Mouse (Mus musculus) G1E-ER4 (cell line): ENCODE data around the gene Sptbn4. TPM values are rescaled to one million over a fixed set of nuclear protein-coding genes. Genes with fewer than 3 reads are reported as not detected.

ENCODE experiments used
- GATA1 ChIP-seq: IDR thresholded peaks from one replicate; pipeline ENCODE4 v1.8.0; 2012; ENCODE audit warnings: low read length, inconsistent platforms
- polyA plus RNA-seq: library from polyadenylated mRNA; stranded (reverse); fragments of >175 nt; gene quantifications from 2 replicates; pipeline ENCODE4 v1.2.3, GENCODE M21; 2012

Sptbn4 gene
- polyA plus RNA-seq, 1 experiment = 0.67 TPM

DNA sequence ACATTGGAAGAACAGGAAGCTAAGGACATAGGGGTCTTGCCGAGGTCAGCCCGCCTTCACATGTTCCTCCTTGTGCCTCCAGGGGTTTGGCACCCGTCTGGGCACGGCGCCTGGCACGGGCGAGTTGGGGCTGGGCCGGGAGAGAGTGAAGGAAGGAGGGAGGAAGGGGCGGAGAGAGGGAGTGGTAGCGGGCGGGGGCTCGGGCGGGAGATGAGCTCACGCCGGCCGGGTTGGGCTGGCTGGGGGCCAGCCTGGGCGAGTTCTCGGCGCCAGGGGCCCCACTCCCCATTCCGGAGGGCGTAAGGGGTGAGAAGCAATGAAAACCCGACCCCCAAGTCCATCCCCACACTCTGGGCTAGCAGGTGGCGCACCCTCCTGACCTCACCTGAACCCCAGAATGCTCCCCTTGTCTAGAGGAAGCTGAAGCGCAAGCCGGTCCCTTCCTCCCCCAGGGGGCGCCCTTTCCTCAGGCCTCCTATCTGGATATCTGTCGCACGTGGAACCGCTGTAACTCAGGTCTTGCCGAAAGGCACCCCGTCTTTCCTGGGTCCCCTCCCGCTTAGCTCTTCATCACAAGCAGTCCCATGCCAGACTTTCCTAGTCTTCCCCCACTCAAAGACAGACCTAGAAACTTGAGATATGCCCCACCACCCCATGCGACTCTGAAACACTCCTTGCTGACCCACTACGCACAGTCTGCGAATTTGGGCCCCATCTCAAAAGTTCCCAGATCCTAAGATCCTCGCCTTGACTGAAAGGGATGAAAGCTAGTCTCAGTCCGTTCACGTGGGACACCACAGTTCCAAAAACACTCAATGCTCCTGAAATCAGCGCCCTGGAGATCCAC, 114.9 kb downstream of the Sptbn4 start:
- no peak for TF ChIP-seq GATA1

DNA sequence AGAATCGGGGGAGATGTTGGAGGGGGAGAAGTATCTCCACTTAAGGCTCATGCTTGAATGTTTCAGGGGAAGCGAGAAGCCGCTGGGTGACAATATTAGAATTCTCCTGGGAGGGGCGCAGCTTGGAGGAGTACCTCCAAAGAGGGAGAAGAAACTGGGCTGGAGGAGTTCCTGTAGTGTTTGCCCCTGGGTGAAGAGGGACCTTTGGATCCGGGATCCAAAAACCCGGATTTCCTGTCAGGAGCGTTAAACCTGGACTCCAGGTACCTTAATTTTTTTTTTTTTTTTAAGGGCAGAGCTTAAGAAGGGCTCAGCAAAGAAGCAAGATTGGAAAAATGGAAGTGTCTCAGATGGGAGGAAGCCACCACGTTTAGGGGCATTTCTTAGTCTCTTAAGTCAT, 115.6 kb downstream of the Sptbn4 start:
- no peak for TF ChIP-seq GATA1

DNA sequence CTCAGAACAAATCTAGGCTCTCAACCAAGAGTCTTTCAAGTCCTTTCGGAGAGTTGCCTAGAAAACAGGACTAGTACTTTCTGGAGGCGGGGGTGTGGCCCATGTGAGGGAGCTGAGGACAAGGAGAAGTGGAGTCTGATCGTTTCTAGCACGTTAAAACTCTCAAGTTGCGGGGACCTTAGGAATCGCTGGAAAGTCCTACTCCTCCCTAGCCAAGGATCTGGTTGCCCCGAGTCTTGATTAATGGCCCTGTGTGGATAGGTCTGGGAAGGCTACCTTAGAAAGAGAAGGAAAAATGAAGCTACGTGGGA, 116.0 kb downstream of the Sptbn4 start:
- TF ChIP-seq GATA1 = no peak

DNA sequence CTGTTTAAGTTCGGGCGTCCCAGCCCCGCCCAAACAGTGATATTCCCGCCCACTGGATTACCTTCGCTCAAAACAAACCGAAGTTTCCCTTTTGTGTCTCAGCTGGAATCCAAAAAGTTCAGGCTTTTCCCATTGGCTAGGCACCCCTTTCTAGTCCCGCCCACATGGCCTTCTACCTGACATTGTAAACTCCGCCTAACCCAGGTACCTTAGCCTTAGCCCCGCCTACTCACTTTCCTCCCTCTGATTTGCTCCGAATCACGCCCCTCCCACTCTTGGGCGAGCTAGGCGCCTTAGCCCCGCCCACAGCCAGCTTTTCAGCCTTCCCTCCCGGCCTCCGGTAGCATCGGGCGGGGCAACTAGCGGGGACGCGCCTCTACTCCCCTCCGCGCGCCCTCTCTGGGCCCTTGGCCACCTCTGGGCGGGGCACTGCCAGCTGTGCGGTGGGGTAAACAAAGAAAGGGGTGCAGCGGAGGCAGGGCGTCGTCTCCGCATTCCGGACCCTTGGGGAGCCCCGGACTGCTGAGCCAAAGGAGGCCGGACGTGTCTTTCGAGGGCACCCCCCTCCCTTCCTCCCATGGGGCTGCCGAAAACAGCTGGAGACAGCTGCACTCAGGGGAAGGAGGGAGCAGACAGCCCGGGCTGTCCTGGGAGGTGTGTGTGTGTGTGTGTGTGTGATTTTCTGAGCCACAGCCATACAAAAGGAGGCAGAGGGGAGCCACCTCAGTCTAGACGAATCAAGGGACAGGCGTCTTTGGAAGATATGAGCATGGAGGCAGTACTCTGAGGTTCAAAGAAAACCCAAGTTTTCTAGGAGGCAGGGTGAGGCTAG, 116.6 kb downstream of the Sptbn4 start:
- no peak for TF ChIP-seq GATA1

DNA sequence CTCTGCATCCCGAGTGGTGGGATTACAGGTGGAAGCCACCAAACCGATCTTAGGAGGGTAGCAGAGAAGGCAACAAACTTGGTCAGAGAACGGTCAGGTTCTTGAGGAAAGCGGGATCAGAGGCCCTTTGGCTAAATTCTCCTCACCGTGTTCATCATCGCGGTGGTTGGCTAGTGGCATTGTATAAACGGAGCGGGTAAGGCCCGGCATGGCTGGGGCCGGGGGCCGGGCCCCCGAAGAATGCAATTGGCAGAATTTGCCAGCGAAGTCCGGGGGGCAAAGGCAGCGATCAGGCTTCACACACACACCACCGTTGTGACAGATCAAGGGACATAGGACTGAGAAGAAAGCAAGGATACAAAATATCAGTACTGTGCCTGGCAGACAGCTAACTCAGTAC, 117.5 kb downstream of the Sptbn4 start:
- TF ChIP-seq GATA1 = no peak

DNA sequence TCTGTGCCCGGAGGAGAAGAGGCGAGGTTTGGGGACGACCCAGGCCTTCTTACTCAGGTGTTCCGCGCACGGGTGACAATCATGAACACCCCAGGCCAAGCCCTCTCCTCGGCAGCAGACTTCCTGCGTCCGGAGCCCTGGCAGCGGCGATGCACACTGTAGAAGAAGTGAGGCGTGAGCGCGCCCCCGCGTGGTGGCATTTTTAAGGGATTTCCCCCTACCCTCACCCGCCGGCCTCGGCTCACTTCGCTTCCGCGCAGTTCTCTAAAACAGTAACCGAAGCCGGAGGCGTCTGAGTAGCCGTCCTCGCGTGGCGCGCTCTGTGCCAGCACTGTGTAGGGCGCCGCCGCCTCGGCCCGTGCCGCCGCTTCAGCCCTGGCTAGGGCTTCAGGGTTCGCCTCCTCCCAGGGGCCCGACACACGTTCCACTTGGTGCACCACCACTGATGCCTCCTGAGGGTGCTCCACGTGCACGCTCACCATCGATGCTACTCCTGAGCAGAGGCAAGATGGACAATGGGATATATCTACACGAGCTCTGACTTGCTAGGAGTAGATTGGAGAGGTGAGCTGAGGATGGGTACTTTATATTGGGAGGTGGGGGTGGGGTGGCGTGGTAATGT, 118.0 kb downstream of the Sptbn4 start:
- TF ChIP-seq GATA1 = no peak

DNA sequence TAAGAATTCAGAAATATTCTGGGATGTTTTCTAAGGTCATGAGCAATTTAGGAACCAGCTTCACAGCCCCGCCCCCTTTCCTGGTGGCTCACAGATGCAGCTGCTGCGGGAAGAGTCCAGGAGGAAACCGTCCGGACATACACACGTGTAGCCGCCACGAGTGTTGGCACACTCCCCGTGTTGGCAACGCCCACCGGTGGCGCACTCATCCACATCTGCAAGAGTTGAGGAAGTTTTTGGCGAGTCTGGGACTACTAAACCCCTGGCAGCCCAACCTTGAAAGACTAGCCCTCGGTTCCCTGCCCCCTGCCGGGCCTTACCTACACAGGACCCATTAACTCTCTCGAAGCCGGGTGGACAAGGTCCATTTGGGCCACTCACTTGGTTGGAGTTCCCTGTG, 118.8 kb downstream of the Sptbn4 start:
- TF ChIP-seq GATA1 = no peak

DNA sequence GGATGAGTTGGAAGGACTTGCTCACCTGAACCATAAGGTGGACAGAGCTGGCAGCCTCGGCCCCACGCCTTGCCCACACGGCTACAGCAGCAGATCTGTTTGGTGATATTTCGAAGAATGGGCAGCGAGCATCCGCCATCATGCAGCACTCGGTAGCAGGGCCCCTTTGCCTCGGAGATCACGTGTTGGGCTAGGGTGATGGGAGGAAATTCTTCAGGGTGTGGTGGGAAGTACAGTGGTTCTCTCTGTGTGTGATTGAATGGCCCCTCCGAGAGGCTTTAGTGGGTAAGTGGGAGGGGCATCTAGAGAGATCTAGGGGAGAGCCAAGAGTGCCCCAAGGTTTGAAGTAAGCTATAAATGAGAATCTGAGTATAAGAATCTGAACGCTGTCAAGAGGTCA, 119.3 kb downstream of the Sptbn4 start:
- no peak for TF ChIP-seq GATA1

DNA sequence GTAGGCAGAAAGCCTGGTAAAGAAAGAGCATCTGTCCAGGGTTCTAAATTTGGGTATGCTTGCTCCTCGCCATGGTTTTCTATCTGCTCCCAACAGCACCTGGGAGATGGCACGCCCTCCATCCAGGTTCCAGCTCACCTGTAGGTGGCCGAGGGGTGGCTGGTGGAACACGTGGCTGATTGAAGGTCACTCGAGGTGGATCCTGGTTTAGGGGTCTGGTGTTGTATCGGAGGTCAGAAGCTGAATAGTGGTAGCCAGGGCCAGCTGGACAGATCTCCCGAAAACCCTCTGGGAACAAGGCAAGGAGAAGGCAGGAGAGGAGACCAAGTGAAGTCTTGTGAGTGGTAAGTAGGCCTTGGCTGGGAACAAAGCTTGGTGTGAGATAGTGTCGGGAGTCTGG, 120.0 kb downstream of the Sptbn4 start:
- no peak for TF ChIP-seq GATA1

DNA sequence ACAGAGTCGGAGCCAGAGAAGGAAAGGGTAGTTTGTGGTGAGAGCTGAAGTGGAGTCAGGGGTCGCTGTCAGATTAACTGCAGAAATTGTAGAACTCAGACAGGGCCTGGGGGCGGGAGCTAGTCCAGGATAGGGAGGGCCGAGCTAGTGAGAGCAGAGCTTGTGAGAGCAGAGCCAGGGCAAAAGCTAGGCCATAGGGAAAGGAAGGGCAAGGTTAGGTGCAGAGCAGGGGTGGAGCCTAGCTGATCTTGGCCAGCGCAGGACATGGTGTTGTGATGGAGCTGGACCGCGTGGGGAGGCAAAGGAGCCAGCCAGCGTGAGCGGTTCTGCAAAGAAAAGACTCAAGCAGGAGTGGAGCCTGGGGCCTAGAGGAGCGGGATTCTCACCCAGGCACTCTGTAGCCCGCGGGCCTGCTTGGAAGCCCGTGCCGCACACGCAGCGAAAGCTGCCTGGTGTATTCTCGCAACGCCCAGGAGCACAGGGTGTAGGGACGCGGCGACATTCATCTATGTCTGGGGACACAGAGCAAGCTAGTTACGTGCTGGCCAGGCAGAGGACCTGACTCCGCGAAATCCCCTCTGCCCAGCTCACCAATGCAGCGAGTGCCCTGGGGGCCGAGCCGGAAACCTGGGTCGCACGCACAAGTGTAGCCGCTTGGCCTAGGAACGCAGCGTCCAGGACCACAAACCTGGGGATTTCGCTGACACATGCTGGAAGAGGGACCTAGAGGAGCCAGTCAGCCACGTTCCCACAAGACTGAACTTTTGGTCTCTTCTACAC, 121.2 kb downstream of the Sptbn4 start:
- no peak for TF ChIP-seq GATA1

DNA sequence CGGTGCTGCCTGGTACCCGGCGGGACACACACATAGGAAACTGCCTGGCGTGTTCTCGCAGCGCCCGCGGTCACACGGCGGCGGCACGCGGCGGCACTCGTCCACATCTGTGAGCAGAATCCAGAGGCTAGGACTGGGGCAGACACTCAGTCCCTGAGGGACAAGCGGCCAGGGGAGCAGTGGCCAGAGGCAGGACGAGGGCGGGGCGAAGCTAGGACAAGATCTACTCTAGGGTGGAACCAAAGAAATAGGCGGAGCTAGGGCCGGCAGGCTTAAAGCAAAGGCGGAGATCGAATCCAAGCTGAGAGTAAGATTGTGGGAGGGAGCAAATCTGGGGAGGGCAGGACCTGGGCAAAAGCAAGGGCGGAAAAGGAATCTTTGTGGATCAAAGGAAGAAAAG, 121.8 kb downstream of the Sptbn4 start:
- TF ChIP-seq GATA1 = no peak

DNA sequence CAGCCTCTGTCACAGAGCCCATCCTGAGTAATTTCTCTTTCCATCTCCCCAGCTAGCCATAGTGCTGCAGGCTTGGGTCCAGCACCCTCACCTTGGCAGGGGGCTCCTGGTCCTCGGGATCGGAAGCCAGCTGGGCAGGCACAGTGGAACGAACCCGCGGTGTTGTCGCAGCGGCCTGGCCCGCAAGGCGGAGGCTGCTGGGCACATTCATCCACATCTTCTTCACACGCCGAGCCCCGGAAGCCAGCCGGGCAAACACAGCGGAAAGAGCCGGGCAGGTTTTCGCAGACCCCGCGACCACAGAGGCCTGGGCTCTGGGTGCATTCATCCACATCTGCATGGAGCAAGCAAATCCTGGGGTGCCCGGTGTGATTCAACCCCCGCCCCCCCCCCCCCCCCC, 122.6 kb downstream of the Sptbn4 start:
- TF ChIP-seq GATA1 = no peak

DNA sequence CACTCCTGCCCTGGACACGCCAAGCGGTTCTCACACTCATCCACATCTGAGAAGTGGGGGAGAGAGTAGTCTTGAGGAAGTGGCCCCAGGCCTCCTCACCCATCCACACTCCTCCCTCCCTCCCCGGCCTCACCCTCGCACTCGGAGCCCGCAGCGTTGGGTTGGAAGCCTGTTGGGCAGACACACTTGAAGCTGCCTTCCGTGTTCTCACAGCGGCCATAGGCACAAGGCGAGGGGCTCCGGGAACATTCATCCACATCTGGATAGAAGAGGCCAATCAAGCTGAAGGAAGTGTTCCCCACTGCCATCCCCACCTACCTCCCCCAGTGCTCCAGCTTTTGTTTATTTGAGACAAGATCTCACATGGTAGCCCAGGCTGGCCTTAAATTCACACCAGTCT, 123.3 kb downstream of the Sptbn4 start:
- TF ChIP-seq GATA1 = no peak

DNA sequence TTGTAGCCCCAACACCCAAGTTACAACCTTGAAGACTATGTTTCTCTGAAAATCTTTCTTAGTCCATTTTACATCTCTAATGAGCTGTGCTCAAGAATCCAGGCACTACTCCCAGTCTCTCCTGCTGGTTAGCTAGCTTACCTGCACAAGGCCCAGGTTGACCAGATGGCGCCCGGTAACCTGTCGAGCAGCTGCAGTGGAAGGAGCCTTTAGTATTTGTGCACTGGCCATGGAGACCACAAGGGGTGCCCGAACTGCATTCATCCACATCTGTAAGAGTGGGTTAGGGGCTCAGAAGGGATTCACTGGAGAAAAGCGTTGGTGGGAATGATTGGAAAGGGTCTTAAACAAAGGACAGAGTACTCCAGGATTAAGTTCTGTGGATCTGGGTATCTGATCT, 124.5 kb downstream of the Sptbn4 start:
- TF ChIP-seq GATA1 = no peak

DNA sequence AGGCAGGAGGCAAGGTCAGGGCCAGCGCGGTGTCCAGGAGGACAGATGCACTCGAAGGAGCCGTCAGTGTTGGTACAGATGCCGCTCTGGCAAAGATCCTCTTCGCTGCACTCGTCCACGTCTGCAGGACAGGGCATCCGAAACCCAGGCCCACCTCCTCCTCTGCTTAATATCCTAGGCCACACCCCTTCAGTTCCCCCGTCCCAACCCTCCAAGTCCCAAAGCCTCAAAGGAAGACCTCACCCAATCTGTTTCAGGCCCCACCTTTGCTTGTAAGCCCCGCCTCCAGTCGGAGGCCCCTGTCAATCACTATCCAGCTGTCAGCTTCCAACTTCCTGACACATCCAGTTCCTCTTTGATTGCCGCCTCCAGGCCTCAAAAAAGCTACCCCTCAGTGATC, 125.2 kb downstream of the Sptbn4 start:
- TF ChIP-seq GATA1 = no peak

DNA sequence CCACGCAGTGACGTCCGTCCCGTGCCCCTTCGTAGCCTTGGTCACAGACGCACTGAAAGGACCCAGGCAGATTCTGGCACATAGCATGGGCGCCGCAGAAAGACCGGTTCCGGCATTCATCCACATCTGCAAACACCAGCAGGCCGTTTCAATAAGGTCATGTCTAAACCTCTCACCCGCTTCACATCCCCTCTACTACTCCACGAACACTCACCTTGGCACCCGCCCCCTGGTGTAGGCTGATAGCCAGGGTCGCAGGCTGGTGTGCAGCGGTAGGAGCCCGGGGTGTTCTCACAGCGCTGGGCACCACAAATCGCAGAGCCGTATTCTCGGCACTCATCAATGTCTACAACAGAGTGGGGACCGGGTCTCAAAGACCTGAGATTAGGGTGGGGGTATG, 128.1 kb downstream of the Sptbn4 start:
- TF ChIP-seq GATA1 = no peak
